Mouse (Mus musculus): Measurements from ENCODE around the gene Armcx1.

- TF ChIP-seq POLR2A (IDR thresholded peaks at IDR 0.05; ENCODE audit: insufficient read depth, low read depth, low read length) (no peak), CTCF (IDR thresholded peaks at IDR 0.05; ENCODE audit: insufficient read depth, low read depth, low read length) (no peak)
Observed at GRCm38 (mm10) chrX:134757293-134757995, 39.7 kb downstream of the Armcx1 start.

Data from olfactory bulb, adult 2 months (tissue).